Mouse (Mus musculus) heart, postnatal 36 days (tissue): Measurements from ENCODE around the gene Mrps30. TPM values are rescaled to one million over a fixed set of nuclear protein-coding genes. Genes with fewer than 3 reads are reported as not detected.
"Not testable (repeated sequence)": the region's sequence is repeated elsewhere in the genome, so short reads cannot be mapped to it uniquely, and the experiment has no call there.

Experiments used
- DNase-seq, 2 experiments: peaks; one replicate each; pipeline ENCODE4 v3.0.0; 2021 to 2022
- intact Hi-C: fragments of 180-260 bp; cut with DNase I; formaldehyde crosslinking; loops from one replicate; pipeline ENCODE4 v1.15.1; 2025
- total RNA-seq, 2 experiments: library from RNA; stranded (reverse); gene quantifications; 2 replicates each; pipeline ENCODE4 v1.2.3; 2021

The Mrps30 gene
- total RNA-seq: 10 to 100 TPM; 26.3 to 27.6 TPM

DNA sequence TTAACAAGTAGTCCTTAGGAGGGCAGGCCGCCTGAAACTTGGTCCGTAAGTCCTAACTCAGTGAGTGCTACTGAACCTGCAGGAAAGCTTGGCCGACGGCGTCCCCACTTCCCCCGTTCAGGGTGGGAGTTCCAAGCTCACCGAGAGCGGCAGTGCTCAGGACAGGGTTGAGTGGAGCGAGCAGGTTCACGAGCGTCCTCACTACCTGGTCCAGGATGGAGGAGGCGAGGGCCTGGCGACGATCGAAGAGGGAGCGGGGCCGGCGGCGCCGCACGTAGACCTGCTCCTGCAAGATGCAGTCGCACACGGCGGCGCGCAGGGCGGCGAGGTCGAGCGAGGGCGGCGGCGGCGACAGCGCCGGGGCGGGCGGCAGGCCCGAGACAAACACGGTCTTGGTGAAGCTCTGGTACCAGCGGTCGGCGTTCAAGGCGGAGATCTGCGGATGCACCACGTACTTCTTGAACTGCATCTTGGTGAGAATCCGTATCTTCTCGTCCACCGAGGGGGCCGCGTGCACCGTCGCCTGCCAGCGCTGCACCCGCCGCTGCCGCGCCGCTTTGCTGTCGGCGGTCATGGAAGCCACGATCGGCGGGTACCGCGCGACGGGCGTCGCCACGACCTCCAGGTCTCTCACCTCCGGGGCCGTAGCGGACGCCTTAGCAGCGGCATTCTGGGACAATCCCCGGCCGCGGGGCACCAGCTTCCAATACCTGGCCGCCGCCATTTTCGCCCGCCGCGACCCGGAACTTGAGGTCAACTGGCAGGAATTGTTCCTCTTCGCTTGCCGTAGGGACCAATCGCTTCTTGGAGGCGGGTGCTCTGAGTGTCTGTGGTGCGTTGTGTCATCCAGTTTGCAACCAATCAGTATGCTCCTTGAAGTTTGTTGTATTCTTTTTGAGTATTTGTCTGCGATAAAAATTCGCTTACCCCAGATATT lies at the start of gene Mrps30, which contains the start of gene B430218F22Rik:
Gene Mrps30 (minus strand): TSS at position 742 of the 937 bp plus-strand sequence.
Gene B430218F22Rik (plus strand): TSS at position 120 of the 937 bp plus-strand sequence.
- peak; percentile 94 to 97 for DNase-seq
- intact Hi-C loops: no loop called here

DNA sequence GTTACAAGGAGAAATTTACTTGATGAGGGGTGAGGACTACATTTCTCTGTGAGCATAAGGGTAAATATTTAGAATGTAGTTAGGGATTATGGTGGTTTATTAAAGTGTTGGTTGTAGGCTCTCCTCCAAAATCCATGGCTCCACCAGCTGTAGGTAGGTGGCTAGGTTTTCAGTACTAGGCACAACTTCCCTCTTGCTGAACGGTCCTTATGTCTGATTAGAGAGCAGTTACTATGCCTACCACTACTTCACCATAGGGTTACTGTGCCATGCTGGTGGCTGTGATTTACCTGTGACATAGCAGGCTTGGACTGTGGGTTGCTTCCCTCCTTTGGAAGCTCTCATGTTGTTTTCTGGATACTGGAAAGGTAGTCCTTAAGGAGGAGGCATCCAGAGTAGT lies 33.8 kb upstream of the Mrps30 start:
- intact Hi-C loops: no loop called here

DNA sequence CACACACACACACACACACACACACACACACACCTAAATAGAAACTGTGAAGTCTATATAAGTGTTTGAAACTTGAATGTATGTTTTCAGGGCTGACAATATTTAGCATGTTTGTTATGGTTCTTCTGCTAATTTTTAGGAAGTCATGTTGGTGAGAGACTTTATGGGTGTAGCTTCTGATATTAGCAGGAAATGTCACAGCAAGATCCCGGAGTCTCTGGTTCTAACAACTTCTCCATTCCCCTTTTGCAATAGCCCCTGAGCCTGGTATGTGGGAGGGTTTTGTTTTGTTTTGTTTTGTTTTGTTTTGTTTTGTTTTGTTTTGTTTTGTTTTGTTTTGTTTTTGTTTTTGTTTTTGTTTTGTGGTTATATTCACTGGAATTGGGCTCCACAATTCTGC lies 33.4 kb upstream of the Mrps30 start:
- DNase-seq: no peak
- intact Hi-C loops: no loop called here

More for the DNA sequence above, 33.8 kb upstream of the Mrps30 start:
- DNase-seq: no peak

DNA sequence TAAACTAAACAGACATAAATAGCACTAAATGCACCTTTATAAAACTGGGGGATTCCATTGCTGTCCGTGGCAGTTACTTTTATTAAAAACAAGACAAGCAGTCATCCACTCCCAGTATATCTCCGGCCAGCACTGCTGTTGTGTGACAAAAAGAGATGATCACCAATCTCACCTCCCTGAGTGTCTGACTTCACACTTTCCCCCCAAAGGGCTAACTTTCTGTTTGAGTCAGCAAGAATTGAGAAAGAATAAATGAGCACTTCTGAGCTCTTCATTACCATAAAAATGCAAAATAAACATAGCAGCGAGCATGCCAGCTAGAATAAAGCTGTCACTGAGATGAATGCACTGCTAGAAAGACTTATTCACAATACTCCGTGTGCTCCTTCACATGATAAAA lies 31.1 kb upstream of the Mrps30 start:
- intact Hi-C loops: no loop called here
- no peak for DNase-seq

- intact Hi-C loops: no loop called here
- no peak for DNase-seq
Observed at GRCm38 (mm10) chr13:118411297-118411992, 24.4 kb upstream of the Mrps30 start.

DNA sequence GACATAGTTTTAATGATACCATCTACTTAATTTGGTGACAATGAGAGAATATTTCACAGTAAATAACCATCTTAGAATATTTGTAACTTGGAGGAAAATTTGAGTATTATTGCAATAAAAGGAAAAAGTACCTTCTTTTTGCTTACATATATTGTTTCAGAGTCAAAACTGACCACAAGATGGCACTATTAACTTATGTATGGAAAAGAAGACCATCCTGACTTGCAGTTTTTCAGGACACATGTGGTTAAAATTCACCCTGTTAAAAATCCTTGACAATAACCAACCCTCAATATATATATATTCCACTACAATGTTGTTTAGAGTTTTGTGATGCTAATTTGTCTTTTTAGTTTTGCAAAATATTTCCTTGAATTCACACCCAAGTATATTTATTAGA lies 16.5 kb upstream of the Mrps30 start:
- DNase-seq: no peak
- intact Hi-C loops: loop anchor here (5.0 kb wide), 1 partner anchor 959 kb away; no protein-coding TSS in a partner anchor

- no peak for DNase-seq
- intact Hi-C loops: loop anchor here (5.0 kb wide), 1 partner anchor 962 kb away; no protein-coding TSS in a partner anchor
Observed at GRCm38 (mm10) chr13:118400340-118400739, 13.3 kb upstream of the Mrps30 start.

GRCm38 (mm10) chr13:118395803-118396202 lies 8.8 kb upstream of the Mrps30 start:
- no peak for DNase-seq
- intact Hi-C loops: no loop called here

- DNase-seq, intact Hi-C loops: not testable (repeated sequence)
Observed at GRCm38 (mm10) chr13:118387448-118387801, 373 bp upstream of the Mrps30 start.

DNA sequence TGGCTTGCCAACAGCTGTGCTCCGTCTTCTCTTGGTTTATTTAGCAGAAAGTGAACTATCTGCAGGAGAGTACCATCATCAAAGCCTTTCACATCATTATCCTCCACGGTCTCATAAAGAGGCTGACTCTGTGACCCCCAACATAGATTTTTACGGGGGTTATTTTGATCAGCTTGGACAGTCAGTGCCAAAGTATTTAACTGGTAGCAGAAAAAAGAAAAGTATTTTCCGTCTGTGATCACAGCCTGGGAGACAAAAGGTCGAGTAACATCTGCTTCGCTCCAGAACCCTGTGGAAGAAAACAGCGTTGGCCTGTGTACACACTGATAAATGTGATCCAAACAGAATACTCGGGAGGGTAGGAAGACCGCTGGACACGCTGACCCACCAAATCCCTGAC lies 6.7 kb downstream of the Mrps30 start:
- DNase-seq: no peak
- intact Hi-C loops: no loop called here

GRCm38 (mm10) chr13:118379155-118379554 lies 7.9 kb downstream of the Mrps30 start:
- DNase-seq: peak; percentile 24 to 59
- intact Hi-C loops: no loop called here

GRCm38 (mm10) chr13:118372871-118373270 lies 14.2 kb downstream of the Mrps30 start:
- no peak for DNase-seq
- intact Hi-C loops: no loop called here

GRCm38 (mm10) chr13:118365774-118366173 lies 21.3 kb downstream of the Mrps30 start:
- DNase-seq: no peak
- intact Hi-C loops: no loop called here

DNA sequence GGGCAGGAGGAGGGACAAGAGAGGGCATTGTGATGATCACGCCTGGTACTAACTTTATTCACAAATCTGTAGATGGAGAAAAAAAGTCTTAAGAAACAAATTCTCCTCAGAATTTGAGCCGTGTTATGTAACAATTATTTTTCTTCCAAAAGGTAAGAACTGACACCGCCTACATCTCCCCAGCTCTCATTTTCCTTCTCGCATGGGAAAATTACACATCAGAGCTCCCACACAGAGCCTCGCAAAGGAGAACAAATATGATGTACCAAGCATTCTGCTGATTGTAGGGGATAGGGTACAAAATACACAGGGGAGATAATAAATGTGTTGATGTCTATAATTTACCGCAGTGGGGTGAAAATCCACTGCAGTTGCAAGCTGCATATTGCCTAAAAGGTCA lies 23.7 kb downstream of the Mrps30 start:
- intact Hi-C loops: no loop called here
- DNase-seq: no peak

- DNase-seq: no peak
- intact Hi-C loops: loop anchor here (2.0 to 10.0 kb wide), 2 partner anchors 748 to 1016 kb away; partner anchors contain the start of gene Hcn1
Observed at GRCm38 (mm10) chr13:118350870-118351269, 36.2 kb downstream of the Mrps30 start.

DNA sequence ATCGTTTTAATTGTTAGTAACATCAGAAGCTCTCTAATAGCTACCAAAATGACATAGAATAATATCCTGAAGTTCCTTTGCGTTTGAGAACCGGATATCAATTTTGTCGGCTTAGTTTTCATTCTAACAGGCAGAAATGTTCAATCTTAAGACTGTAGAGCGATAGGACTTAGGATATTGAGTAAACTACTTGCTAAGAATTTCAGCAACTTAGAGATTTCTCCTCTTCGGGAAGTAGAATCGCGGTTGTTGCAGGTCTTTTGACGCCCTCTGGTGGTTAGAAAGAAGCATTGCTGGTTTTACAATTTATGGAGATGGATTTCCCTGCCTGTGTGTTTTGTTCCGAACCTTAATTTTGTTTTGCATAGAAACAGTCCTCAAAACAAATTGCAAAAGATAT lies 36.8 kb downstream of the Mrps30 start:
- no peak for DNase-seq
- intact Hi-C loops: loop anchor here (2.0 to 10.0 kb wide), 2 partner anchors 747 to 1015 kb away; partner anchors contain the start of gene Hcn1

Other genes starting within 250 kb of the Mrps30 start
- gene B430218F22Rik, start 622 bp downstream of the Mrps30 start, total RNA-seq: under 1 TPM in 1 of 2 experiments, not detected in 1; 0.30 TPM